Mouse (Mus musculus) kidney, adult 8-10 months (tissue): ENCODE results near the gene Gmeb1.
"Not testable (repeated sequence)": the region's sequence is repeated elsewhere in the genome, so short reads cannot be mapped to it uniquely, and the experiment has no call there.

Source experiments
- DNase-seq, 2 experiments: peaks; one replicate each; pipeline ENCODE4 v3.0.0; 2022

Gmeb1 gene

GRCm38 (mm10) chr4:132261514-132262357 lies at the start of gene Gmeb1:
Gene Gmeb1, minus strand, starts transcription at chr4:132261602.
- peak; percentile 68 to 71 for DNase-seq

GRCm38 (mm10) chr4:132309849-132310472 lies 48.6 kb upstream of the Gmeb1 start:
- DNase-seq, result peak in 1 of 2 experiments; percentile 56

GRCm38 (mm10) chr4:132309140-132309848 lies 47.9 kb upstream of the Gmeb1 start:
- no peak for DNase-seq

- peak; percentile 90 to 92 for DNase-seq
These were observed 47.2 kb upstream of the Gmeb1 start for GRCm38 (mm10) chr4:132308437-132309139.

GRCm38 (mm10) chr4:132306004-132306403 lies 44.6 kb upstream of the Gmeb1 start:
- DNase-seq, result no peak

- DNase-seq, result peak; percentile 61 to 72
These were observed 43.9 kb upstream of the Gmeb1 start for GRCm38 (mm10) chr4:132305276-132305675.

- not testable (repeated sequence) for DNase-seq
These were observed 42.1 kb upstream of the Gmeb1 start for GRCm38 (mm10) chr4:132303484-132303883.

- DNase-seq, result peak in 1 of 2 experiments; percentile 44
These were observed 41.6 kb upstream of the Gmeb1 start, which contains the start of gene Rab42 for GRCm38 (mm10) chr4:132302939-132303479. Gene Rab42, minus strand, starts transcription at chr4:132303385.

- DNase-seq, result no peak
These were observed 40.9 kb upstream of the Gmeb1 start for GRCm38 (mm10) chr4:132301965-132302938.

- no peak for DNase-seq
These were observed 40.1 kb upstream of the Gmeb1 start for GRCm38 (mm10) chr4:132301486-132301885.

- DNase-seq, result no peak
These were observed 38.4 kb upstream of the Gmeb1 start for GRCm38 (mm10) chr4:132299849-132300248.

GRCm38 (mm10) chr4:132295696-132296390 lies 34.4 kb upstream of the Gmeb1 start:
- no peak for DNase-seq

GRCm38 (mm10) chr4:132293682-132294240 lies 32.4 kb upstream of the Gmeb1 start:
- DNase-seq, result peak in 1 of 2 experiments; percentile 53

- DNase-seq, result peak in 1 of 2 experiments; percentile 72
These were observed 31.6 kb upstream of the Gmeb1 start for GRCm38 (mm10) chr4:132292988-132293387.

- no peak for DNase-seq
These were observed 30.4 kb upstream of the Gmeb1 start for GRCm38 (mm10) chr4:132291624-132292335.

- DNase-seq, result no peak
These were observed 29.7 kb upstream of the Gmeb1 start for GRCm38 (mm10) chr4:132291056-132291455.

- DNase-seq, result not testable (repeated sequence)
These were observed 27.4 kb upstream of the Gmeb1 start for GRCm38 (mm10) chr4:132288840-132289239.

- DNase-seq, result no peak
These were observed 14.5 kb upstream of the Gmeb1 start for GRCm38 (mm10) chr4:132275949-132276348.

- peak; percentile 91 to 92 for DNase-seq
These were observed 12.9 kb upstream of the Gmeb1 start, which contains the start of gene Taf12 for GRCm38 (mm10) chr4:132274156-132274862. Gene Taf12, plus strand, starts transcription at chr4:132274375.
